Mouse (Mus musculus): Measurements from ENCODE around the gene 4930404H24Rik.
"Not testable (repeated sequence)": the region's sequence is repeated elsewhere in the genome, so short reads cannot be mapped to it uniquely, and the experiment has no call there.

Gene 4930404H24Rik

DNA sequence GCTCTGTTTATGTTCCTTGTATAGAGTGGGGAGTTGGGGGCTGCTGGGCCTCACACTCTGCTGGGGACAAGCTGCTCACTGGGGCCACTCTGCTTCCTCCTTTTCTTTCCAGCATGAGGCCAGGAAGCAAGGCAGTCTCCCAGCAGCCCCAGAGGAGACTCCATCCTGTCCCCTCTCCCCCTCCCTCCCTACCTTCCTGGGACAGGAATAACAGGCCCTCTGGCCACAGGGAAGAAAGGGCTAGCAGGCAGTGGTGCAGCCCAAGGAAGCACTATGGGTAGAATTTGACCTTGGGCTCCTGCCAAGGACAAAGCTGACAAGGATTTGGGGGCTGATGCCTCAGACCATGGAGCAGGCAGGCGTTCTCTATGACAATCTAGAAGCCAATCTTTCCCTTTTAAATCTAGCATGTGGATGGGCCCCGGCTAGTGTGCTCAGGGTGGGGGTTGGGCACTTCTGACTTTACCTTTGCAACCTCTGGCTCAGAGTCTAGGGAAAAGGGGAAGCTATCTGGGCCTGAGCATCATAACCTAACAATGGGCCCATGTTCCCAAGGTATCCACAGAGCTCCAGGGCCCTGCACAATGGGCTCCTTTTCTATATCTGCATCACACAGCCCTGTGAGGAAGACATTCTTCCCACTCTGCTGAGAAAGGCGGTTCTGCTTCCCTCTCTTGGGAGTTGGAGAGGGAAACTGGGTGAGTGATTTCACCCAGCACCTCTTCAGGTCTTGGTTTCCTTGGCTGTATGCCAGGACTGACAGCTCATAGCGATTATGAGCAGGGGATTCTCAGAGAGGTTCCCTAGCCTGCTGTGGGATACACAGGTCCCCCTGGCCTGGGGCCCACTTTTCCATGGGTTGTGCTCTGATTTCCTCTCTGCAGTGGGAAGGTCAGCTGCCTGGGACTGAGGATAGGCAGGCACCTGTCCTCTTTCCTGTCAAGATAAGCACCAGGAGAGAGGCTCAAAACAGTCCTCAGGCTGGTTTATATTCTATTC, 17.2 kb upstream of the 4930404H24Rik start:
- DNase-seq (ENCODE audit: extremely low read depth, insufficient read length, low spot score) = no peak

DNA sequence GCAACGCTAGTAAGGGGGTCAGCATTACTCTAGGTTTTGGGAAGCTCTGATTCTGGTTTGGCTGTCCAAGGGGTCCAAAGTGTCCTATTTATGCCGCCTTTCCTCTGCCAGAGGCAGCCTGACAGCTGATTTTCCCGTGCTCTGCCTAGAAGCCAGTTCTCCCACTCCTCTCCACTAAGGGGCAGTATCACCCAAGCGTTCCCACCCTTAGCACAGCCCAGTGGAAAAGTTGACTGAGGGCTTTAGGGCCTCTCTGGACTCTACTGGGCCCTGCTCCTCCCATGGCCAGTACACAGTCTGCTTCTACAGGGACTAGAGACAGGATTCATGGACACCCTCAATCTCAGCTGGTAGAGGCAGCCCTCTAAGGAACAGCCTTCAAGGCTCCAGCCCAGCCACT, 14.0 kb upstream of the 4930404H24Rik start:
- no peak for DNase-seq (ENCODE audit: extremely low read depth, insufficient read length, low spot score)

DNA sequence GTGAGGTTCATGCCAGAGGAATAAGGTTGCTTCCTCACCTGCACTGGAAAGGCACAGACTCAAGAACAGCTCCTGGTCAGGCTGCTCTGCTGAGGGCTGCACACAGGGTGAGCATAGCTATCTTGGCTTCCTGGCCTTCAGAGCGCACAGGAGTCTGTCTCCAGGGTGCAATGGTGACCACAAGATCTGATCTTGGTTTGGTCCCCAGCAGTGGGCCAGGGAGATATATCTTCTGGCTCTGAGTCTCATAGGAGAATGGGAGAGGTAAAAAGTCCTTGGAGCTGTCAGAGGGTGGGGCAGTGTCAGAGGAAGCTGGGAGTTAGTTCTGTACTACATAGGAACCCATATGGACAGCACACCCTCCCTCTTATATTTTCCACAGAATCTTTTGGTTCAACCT, 13.1 kb upstream of the 4930404H24Rik start:
- DNase-seq (ENCODE audit: extremely low read depth, insufficient read length, low spot score) = no peak

DNA sequence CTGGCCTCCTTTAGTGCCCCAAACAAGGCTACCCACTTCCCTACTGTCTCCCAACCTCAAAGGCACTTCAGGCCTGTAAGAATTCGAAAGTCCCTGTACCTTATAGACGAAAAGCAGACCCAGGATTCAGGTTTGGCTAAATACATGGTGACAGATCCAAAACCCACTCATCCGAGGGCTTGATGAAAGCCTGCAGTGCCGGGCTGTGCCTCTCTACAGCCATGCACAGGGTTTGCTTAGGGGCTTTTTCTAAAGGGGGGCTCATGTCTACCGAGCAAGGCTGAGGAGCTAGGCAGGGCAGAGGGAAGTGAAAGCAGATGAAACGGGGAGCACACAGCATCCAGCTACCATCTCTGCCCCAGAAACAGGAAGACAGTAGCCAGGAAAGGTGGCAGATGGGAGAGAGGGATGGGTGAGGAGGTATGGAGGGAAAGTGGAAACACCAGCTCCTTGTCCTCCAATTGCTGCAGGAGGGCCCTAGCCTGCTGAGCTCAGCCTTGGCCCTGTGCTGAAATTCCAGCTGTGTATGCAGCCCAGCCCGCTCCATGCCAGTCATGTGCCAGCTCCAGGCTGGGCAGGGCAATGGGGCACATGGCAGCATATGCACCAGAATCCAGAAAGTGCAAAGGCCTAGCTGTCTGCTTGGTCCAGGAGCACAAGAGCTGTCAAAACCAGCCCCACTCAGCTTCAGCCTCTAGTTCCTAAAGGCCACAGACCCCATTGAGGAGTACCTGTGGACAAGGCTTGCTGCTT, 11.3 kb upstream of the 4930404H24Rik start:
- no peak for DNase-seq (ENCODE audit: extremely low read depth, insufficient read length, low spot score)

DNA sequence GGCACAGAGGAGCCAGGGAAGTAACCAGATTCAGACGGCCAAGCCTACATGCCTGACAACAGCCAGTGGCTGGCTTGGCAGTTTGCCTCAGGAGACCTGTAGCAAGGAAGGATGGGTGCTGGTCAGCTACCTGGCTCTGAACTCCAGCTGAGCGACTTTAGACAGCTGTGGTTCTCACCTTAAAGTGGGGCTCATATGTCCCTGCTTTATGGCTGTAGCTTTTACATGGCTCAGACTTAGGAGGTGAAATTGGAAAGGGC, 10.8 kb upstream of the 4930404H24Rik start:
- DNase-seq (ENCODE audit: extremely low read depth, insufficient read length, low spot score) = no peak

DNA sequence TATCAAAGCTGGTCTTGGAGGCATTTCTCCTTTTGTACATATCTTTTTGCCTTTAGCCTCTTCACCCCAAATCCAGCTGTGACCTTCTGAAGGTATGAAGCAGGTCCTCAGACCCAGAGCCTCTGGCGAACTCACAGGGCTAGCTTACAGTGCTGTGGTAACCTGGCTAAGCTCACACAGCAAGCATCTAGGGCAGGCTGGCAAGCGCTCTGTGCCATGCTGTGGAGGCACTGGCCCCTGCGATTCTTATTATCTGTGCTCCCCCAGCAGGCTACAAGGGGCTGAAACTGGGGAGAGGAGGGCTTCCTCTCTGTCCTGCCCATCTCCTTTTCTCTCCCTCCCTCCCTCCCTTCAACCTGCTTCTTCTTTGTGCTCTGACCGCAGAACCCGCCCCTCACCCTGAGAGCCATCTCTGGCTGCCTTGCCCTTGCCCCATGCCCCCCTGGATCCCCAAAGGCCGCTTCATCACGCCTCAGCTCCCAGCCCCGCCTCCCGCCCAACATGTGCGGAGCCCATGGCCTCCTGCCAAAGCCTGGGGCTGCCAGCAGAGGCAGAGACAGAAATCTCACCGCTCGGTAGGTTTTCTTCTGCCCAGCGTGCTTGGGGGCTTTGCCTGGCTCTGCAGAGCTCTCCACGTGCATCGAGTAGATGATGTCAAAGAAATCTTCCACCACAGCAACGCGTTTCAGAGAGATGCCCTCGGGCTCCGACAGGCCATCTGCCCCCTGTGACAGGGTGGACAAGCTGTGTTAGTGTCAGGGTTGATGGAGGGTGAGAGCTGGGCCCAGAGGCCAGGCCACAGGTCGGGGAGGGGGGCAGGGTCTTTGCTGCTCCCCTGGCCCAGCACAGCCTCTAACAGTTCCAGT, 9.2 kb upstream of the 4930404H24Rik start:
- no peak for DNase-seq (ENCODE audit: extremely low read depth, insufficient read length, low spot score)

DNA sequence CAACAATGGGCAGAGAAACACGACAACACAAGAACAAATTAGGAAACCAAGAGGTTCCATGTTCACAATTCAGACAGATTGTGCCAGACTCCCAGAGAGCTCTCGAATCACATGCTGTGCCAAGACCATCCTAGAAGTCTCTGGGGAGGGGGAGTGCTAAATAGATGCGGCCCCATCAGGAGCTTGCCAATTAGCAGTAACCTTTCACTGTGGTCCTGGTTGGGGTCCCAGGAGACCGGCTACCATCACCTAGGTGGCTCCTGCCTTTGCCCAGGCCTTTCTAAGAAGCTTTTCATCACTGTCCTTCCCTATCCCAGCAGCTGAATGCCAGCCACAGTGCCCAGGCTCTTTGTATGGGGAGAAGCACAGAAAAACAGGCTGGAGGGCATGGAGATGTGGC, 8.5 kb upstream of the 4930404H24Rik start:
- no peak for DNase-seq (ENCODE audit: extremely low read depth, insufficient read length, low spot score)

DNA sequence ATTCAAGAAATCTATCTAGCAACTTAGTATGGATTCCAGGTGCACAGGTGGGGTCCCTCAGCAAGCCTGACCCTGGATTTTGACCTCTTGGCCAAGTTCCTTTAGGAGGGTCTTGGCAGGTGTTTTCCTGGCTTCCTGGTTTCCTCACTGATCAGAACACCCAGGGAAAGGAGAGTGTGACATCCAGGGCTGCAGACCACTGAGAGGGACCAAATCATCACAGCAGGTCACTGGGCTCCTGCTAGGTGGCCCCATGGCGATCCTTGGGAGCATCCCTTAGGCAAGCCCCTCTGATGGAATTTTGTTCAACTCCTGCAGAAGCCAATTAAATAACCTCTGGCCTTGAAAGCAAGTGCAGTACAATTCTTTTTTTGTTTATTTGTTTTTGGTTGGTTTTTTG, 2.5 kb upstream of the 4930404H24Rik start:
- no peak for DNase-seq (ENCODE audit: extremely low read depth, insufficient read length, low spot score)

DNA sequence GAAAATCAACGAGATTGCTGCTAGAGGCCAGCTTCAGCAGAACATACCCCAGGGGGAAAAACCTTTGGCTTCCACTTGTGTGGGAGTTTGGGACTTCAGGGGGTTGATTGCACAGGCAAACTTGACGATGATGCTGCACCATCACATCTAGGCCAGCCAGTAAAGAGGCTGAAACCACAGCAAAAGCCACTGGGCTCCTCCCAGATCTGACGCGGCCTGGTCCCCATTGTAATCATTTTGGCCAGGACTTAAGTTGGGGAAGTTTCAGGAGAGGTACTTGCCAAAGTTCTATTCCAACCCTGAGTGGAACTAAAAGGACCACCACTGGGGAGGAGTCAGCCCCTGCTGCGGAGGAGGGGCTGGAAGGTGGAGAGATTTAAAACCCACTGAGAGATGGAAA, 1.6 kb upstream of the 4930404H24Rik start:
- DNase-seq (ENCODE audit: extremely low read depth, insufficient read length, low spot score) = no peak

DNA sequence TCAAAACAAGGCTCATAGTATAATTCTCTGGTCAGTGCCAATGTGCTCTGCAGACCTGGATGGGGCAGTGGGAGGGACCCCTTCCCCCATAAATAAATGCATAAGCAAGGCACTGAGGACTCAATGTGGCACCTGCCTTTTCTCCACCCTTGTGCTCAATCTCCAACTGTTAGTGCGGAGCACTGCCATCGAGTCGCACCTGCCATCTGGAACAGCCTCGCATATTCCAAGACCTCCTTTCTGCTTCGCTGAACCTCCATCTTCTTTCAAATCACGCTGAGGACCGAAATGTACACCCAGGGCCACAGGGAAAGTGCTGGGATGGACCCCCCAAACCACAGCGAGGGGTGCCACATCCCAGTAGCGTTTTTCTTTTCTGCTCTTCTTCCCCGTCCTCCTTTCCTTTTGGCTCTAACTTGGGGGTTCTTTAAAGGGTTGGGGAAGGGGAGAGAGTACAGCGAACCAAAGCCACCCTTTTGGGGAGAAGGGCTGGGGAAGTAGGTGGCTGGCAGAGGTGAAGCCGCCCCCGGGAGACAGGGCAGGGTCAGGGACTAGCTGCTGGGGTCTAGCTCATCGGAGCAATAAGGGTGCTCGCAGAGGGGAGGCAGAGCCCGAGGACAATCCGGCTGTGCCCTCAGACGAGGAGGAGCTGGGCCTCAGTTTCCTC, 945 bp upstream of the 4930404H24Rik start:
- no peak for DNase-seq (ENCODE audit: extremely low read depth, insufficient read length, low spot score)

DNA sequence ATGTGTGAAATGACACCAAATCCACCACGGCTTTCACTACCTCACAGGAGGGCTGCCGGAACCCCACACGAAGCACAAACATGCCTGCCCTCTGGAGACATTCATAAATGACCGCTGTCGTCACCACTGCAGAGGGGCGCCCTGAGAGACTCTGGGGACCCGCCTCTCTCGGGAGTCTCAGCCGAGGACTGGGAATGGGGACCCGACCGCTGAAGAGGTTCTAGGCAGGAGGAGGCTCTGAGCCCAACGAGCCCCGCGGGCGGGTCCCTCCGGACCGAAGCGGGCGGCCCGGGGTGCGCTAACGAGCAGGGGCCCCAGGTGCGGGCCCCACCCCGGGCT, 442 bp upstream of the 4930404H24Rik start:
- no peak for DNase-seq (ENCODE audit: extremely low read depth, insufficient read length, low spot score)

DNA sequence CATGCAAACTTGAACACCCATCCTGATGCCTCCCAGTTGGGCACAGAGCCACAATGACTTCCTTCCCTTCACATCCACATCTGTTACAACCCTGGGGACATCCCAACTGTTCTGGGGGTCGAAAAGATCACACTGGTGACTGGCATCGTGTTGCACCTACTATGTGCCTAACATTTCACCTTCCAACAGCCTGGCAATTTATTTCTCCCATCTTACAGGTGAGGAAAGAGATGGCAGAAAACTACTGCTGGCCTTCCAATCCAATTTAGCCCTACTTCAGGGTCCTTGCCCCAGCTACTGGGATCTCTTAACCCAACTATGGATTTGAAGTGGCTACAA, 772 bp downstream of the 4930404H24Rik start:
- DNase-seq (ENCODE audit: extremely low read depth, insufficient read length, low spot score) = no peak

DNA sequence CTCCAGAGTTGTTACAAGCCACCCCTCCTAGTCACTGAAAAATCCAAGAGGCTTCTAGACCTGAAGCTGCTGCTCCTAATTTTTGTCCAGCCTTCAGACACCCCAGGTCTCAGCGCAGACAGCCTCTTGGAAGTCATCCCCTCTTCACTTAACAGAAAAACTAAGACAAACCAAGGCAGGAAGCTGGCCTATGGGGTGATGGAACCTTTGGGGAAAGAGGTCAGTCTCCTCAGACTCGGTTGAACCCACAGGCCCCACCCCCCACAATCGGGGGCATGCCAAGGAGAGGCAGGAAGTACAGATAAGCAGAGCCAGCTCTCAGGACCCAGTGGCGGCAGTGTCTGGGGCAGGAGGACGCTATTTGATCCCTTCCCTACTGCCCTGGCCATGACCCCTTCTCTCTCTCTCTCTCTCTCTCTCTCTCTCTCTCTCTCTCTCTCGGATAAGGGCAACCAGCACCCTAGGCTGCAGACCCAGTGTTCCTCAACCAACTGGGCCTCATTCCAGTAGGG, 1.2 kb downstream of the 4930404H24Rik start:
- no peak for DNase-seq (ENCODE audit: extremely low read depth, insufficient read length, low spot score)

DNA sequence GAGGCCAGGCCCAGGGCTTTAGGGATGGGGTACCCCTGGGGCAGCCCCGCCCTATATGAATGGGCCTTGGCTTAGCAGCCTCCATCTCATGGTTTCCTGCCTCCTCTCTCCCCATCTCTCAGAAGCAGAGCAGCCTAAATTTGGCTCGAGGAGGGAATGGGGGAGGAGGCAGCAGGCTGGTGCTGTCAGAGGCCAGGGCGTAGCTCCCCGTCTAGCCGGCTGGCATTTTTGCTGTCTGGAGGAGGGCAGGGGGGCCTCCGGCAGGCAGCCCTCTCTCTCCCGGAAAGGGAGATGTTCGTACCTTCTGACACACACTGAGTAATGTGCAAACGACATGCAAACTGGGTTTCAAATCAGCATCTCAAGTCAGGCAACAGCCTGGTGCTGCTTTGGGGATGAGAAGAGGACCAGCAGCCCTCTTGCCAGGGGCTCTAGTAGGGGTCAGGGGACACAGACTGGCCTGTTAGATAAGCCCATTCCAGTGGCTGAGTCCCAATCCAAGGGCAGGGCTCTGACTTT, 1.8 kb downstream of the 4930404H24Rik start:
- peak; percentile 34 for DNase-seq (ENCODE audit: extremely low read depth, insufficient read length, low spot score)

DNA sequence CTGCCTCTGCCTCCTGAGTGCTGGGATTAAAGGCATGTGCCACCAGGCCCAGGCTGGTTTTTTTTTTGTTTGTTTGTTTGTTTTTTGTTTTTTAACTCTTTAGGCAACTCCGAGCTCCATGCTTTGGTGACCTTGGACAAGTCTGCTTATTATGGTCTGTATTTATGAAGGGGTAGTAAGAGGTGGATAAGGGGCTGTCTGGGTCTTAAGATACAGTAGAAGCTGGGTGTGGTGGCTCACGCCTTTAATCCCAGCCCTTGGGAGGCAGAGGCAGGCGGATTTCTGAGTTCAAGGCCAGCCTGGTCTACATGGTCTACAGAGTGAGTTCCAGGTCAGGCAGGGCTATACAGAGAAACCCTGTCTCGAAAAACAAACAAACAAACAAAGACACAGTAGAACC, 2.8 kb downstream of the 4930404H24Rik start:
- not testable (repeated sequence) for DNase-seq (ENCODE audit: extremely low read depth, insufficient read length, low spot score)

DNA sequence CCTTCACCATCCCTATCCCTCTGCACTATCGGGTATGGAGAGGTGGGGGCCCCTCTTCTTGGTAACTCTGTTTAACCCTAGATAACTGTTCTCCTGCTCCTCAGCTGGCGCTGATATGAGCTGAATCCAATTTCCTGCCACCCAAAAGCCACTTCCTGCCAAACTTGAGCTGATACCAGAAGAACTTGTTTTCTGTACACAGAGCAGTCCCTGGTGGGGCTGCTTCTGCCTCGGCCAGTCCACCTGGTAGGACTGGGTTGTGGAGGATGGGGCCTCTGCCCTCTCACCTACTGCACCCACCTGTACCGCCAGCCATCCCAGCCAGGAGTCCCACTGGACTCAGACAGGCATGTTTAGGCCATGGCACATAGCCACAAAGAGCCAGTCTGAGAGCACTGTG, 3.2 kb downstream of the 4930404H24Rik start:
- DNase-seq (ENCODE audit: extremely low read depth, insufficient read length, low spot score) = no peak

DNA sequence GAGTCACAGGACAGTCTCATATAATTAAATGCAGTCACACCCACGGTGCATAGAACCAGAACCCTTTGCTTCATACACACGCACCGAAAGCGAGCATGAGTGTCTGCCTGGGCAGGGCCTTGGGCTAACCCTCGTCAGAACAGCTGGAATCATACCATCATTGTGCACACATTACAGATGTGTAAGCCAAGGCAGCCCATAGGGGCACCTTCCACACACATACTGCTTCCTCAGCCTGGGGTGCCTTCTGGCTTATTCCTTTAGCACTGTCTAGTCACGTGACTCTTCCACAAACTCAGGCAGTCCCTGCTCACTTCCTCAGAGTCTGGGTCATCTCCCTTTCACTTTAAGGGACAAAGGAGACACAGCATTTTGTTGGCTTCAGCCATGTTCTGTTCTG, 3.7 kb downstream of the 4930404H24Rik start:
- DNase-seq (ENCODE audit: extremely low read depth, insufficient read length, low spot score) = no peak

DNA sequence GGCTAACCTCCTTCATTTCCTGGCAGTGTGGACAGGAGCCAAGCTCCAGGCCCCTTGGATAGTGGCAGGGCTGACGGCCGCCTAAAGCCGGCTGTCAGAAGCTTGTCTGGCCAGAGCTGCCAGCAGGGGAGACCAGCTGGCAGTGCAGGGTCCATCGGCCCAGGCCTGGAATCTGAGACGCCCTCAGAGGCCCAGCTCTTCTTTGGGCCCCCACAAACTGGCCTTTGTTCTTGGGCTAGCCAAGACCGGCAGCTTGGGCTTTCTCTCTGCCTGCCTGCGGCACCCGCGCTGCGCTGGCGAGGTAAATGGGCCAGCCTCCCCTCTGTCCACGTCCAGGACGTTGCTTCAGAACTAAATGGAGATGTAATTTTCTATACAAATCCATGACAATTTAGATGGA, 4.3 kb downstream of the 4930404H24Rik start:
- DNase-seq (ENCODE audit: extremely low read depth, insufficient read length, low spot score) = no peak

DNA sequence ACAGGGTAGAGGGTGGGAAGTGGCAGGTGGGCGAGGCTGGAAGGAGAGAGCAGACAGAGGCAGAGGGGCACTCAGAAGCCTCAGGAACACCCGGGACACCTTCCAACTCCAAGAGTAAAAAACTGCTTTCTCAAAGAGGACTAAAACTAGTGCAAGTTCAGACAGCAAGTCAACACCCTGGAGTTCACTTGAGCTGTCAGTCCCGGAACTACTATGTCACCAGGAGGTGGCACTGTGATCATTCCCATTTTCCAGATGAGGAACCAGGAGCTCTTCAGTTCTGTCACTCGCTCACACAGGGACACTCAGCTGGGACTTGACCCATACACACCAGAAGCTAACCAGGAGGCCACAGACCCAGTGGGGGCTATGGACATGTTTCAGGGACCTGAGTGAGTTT, 6.6 kb downstream of the 4930404H24Rik start:
- no peak for DNase-seq (ENCODE audit: extremely low read depth, insufficient read length, low spot score)

DNA sequence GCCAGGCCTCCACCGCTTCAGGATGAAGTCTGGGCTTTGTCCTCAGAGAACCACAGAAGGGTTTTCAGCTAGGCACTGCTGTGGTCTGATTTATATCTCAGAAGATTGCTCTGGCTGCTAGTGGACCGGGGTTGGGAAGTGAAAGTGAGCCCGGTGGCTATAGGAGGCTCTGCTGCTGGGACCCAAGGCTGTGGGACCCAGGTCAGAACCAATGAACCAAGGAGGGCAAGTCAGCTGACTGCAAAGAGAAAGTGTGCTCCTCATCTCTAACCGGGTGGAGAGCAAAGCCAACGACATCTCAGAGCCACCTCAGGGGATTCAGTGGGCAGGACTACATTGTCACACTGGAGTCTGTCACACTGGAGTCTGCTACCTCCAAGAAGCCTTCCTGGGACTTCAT, 13.8 kb downstream of the 4930404H24Rik start:
- no peak for DNase-seq (ENCODE audit: extremely low read depth, insufficient read length, low spot score)

All from 3134 (cell line).